Mouse (Mus musculus): ENCODE data around the gene Tspan33.

Gene Tspan33

DNA sequence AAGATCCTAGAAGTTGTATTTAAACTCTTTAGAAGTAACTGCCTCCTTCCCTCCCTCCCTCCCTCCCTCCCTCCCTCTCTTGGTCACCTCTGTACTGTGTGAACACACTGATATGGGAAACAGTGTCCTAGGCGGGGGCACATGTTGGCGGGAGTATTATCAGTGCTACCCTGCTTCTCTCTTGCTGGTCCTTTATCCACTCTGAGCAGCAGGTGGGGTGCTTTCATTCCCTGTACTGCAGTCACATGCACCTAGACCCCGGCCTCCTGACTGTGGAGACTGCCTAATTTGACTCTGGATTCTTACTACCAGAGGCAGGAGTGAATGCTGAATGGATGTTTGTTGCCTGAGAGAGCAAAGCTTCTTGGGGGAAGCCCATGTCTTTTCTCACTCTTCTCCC is 3.5 kb downstream of the Tspan33 start:
- DNase-seq (ENCODE audit: extremely low spot score, low spot score), result no peak

- DNase-seq (ENCODE audit: extremely low spot score, low spot score), result no peak
These were observed 5.2 kb downstream of the Tspan33 start for GRCm38 (mm10) chr6:29699085-29699745.

DNA sequence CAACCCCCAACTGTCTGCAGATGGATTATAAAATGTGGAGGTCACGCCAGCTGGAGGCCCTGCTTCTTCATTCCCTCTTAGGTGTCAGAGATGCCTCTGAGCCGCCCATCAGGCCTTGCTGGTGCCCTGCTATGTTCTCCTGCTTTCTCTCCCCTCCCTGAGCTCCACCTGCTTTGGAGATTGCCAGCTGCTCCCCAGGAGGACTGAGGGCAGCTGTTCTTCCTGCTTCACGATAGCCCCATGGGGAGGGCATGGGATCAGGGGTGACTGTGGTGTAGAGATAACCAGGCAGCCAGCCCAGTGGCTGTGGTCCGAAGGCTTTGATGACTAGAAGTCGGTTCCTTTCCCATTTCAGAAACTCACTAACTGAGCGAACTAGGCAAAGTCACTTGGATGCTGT is 7.0 kb downstream of the Tspan33 start:
- no peak for DNase-seq (ENCODE audit: extremely low spot score, low spot score)

DNA sequence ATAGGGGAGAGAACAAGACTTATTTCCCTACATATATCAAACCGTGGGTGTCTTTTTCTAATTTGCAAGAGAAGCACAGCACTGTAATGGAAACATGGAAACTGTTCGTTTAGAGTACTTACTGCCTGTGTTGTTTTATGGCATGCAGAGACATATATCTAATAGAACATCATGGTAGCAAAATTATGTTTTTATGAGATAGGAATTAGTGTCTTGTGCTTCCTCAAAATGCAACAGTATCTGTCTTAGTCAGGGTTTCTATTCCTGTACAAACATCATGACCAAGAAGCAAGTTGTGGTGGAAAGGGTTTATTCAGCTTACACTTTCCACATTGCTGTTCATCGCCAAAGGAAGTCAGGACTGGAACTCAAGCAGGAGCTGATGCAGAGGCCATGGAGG is 8.1 kb downstream of the Tspan33 start:
- no peak for DNase-seq (ENCODE audit: extremely low spot score, low spot score)

- DNase-seq (ENCODE audit: extremely low spot score, low spot score), result no peak
These were observed 10.1 kb downstream of the Tspan33 start for GRCm38 (mm10) chr6:29704143-29704542.

GRCm38 (mm10) chr6:29707902-29708301 is 13.9 kb downstream of the Tspan33 start:
- no peak for DNase-seq (ENCODE audit: extremely low spot score, low spot score)

GRCm38 (mm10) chr6:29711318-29711717 is 17.3 kb downstream of the Tspan33 start:
- DNase-seq (ENCODE audit: extremely low spot score, low spot score), result no peak

GRCm38 (mm10) chr6:29712011-29712584 is 18.1 kb downstream of the Tspan33 start:
- no peak for DNase-seq (ENCODE audit: extremely low spot score, low spot score)

DNA sequence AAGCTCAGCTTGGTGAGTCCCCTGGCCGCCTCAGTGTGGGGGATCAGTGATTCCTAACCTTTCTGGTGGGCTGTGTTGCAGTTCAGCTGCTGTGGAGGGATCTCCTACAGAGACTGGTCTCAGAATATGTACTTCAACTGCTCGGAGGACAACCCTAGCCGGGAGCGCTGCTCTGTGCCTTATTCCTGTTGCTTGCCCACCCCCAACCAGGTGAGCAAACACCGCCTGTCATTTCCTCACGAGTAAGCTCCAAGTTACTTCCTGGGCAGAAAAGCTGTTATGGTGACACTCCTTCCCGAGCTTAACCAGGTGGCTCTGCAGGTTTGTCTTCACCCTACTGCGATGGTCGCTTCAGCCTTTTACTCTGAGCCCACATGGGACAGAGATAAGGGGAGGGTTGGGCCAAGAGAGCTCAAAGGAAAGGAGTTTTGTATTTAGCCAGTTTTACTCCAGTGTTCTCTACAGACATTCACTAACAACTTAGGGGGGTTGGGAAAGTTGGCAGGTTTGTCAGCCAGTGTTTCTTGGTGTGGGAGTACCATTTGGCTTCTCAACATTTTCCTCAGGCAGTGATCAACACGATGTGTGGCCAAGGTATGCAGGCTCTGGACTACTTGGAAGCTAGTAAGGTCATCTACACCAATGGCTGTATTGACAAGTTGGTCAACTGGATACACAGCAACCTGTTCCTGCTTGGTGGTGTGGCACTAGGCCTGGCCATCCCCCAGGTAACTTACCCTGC is 22.8 kb downstream of the Tspan33 start:
- no peak for DNase-seq (ENCODE audit: extremely low spot score, low spot score)

- no peak for DNase-seq (ENCODE audit: extremely low spot score, low spot score)
These were observed 23.5 kb downstream of the Tspan33 start for GRCm38 (mm10) chr6:29717541-29717940.

DNA sequence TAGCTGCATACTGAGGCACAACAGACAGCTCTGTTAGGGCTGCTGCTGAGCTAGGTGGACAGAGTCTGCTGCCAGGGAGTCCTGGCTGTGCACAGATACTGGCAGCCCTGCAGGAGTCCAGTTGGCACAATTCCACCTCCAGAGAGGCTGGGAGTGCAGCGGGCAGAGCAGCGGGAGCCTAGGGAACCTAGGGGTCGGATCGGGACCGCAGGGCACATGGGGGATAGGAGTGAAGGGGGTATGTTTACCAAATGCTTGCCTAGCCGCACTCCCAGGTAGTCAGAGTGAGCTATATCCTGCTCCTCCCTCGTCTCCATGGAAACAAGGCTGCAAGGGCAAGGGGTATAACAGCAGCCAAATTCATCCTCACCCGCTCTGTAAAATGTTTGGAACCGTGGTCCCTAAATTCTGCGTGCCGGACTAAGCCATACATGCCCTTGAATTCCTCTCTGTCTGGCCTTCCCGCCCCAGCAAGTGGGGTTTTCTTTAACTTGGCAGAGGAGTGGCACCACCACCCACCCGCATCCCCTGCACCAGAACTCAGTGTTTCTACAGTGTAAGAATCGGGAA is 24.0 kb downstream of the Tspan33 start:
- no peak for DNase-seq (ENCODE audit: extremely low spot score, low spot score)

DNA sequence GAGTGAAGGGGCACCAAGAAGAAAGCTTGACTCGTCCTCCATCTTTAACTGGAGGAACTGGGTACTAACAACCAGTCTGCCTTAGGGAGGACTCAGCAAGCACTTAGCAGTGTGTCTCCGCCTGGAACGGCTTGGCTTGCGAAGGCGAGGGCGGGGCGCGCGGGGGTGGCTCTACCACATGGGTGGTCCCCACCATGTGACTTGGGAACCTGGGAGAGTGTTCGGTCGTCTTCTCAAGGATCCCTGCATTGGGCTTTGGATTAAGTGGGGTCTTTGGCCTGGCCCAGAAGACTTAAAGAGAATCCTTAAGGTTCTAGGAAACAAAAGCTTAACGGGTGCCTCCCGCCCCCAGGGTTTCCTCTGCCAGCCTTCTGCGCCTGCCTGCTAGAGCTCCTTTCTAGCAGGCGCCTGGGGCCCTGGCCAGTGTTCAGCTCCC is 24.9 kb downstream of the Tspan33 start:
- peak; percentile 70 for DNase-seq (ENCODE audit: extremely low spot score, low spot score)

DNA sequence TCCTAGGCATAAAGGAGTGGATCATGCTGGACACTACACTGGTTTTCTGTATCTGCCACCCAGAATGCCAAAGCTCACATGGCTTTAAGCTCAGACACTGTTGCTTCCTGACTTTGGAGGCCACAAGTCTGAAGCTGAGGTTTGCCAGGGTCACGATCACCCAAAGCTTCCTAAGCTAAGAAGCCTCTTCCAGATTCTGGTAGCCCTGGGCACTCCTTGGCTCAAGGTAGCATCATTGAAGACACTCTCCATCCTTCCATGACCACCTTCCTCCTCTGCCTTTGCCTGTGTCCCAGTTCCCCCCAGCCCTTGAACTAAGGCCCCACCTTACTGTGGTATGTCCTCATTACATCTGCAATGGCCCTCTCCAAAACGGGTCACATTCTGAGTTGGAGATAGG is 27.9 kb downstream of the Tspan33 start:
- no peak for DNase-seq (ENCODE audit: extremely low spot score, low spot score)

DNA sequence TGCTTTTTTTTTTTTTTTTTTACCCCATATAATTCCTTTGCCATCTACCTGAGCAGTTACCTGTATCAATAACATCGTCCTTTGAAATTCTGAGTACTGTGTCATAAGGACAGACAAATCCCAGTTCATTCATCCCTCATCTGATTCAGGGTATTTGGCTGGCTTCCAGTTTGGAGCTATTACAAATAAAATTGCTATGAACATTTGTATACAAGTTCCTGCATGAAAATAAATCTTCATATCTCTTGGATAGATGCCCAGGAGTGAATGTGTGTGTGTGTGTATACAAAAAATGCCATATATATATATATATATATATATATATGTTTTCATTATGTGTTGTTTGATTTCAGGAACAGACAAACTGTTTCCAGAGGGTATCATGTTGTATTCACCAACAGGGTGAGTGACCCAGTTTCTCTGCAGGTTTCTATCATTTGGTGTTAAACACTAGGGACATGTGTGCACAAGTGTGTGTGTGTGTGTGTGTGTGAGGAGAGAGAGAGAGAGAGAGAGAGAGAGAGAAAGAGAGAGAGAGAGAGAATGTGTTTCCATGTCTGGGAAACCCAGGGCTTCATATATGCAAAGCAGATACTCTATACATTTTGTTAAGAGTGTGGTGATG is 32.7 kb downstream of the Tspan33 start:
- no peak for DNase-seq (ENCODE audit: extremely low spot score, low spot score)

GRCm38 (mm10) chr6:29728035-29728434 is 34.0 kb downstream of the Tspan33 start:
- DNase-seq (ENCODE audit: extremely low spot score, low spot score), result no peak

DNA sequence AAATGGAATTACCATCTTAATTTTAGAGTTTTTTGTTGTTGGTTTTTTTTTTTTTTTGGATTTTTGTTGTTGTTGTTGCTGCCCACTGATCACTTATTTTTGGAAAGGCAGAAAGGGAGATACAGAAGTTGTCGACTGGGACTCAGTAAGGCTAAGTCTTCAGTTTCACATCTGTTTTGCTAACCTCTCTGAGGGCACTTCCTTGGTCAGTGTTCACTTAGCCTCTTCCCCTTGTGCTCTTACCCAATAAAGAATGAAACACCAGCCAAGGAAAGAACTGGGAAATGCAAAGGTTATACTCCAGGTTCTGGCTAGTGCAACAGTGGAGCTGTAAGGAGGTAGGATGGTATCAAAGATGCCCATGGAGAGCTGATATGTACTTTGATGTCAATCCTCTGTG is 35.5 kb downstream of the Tspan33 start:
- no peak for DNase-seq (ENCODE audit: extremely low spot score, low spot score)

DNA sequence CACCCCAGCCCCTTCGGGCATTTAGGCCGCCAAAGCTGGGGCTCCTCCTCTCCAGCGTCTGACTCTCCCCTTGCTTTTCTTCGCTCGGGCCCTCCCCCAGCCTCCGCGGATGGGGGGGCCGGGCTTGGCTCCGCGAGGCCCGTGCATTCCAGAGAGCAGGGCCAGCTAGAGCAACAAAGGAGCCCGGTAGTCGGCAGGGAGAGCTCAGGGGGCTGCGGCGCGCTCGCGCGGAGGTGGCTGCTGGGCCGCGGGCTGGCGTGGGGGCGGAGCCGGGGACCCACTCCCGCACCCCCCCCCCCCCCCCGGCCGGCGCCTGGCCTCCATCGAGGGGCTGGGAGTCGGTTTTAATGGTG is 41.3 kb downstream of the Tspan33 start, which contains the start of gene Smo:
Smo (plus strand) TSS at position 168 of the 353 bp plus-strand sequence.
- no peak for DNase-seq (ENCODE audit: extremely low spot score, low spot score)

DNA sequence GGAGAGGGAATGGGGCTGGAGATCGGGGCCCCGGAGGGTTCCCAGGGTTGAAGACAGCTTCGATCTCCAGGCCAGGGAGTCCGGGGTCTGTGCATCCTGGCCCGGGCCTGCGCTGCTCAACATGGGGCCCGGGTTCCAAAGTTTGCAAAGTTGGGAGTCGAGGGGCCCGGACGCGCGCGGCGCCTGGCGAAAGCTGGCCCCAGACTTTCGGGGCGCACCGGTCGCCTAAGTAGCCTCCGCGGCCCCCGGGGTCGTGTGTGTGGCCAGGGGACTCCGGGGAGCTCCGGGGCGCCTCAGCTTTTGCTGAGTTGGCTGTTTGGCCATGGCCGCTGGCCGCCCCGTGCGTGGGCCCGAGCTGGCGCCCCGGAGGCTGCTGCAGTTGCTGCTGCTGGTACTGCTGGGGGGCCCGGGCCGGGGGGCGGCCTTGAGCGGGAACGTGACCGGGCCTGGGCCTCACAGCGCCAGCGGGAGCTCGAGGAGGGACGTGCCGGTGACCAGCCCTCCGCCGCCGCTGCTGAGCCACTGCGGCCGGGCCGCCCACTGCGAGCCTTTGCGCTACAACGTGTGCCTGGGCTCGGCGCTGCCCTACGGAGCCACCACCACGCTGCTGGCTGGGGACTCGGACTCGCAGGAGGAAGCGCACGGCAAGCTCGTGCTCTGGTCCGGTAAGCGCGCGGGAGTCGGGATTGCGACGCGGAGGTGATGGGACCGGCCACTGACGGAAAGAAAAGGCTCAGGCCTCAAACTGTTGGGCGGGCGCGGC is 41.8 kb downstream of the Tspan33 start:
- peak; percentile 94 for DNase-seq (ENCODE audit: extremely low spot score, low spot score)

GRCm38 (mm10) chr6:29736610-29737458 is 42.8 kb downstream of the Tspan33 start:
- peak; percentile 23 for DNase-seq (ENCODE audit: extremely low spot score, low spot score)

DNA sequence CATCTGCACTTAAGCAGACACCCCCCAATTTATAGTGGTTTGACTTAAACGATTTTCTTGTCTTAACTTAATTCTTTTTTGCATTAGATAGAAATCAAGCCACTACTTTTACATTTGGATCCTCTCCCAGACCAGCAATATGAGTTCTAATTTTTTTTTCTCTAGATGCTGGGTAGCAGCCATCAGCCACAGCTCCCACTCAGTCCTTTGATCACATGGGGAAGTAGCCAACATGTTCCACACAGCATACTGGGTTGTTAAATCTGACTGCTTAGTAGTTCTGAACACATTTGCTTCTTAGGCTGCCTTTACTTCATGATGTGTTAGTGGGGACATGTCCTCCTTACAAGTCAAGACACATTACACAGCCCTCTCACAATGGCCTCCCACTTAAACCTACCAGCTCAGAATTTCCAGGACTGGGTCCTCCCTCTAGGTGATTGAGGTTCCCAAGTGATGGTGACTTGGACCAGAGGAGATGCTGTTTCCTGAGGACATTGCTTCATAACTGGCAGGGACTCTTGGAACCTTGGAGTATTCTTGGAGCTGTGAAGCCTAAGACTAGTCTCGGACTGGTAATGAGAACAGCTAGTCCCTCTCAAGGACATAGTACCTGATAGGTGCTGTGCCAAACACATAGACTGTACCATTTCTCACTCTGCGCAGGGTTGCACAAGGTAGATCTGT is 57.6 kb downstream of the Tspan33 start:
- DNase-seq (ENCODE audit: extremely low spot score, low spot score), result no peak

Data from neural tube, embryonic 10.5 days (tissue).